Mouse (Mus musculus): Measurements from ENCODE around the gene Glb1l2.
A peak's percentile ranks its signal among the peaks of the same experiment; 100 is the strongest.

The Glb1l2 gene

DNA sequence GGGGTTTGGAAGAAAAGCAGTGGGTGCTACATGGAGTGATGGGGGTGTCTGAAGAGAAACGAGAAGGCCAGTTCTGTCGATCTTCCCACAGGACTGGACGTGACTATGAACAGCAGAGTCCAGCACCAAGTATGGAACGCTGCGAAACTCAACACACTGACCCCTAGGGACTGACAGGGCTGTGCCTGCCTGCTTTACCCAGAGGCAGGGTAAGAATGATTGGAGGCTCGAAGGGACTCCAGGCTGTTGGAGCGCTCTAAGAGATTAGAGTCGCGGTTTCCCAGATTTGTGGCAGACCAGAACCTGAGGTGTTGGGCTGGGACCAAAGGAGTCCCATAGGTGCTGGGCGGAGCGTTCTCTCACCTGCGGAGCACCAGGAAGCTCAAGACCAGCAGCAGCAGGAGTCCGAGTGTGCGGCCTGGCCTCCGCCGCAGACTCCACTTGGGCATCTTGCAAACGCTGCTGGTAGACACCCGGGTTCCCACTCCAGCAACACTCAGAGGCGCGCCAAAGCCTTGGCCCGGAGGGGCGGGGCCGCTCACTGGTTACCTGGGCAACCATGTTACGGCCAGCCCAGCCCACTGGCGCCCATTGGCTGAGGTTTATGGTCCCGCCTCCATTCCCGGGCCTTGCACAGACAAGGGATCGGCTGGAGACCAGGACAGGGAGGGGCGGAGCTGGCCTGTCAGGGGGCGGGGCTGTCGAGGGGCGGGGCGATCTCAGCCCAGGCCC lies at the start of gene Glb1l2:
Gene Glb1l2 (minus strand): TSS at position 534 of the 732 bp plus-strand sequence.
- peak; percentile 25 to 36 for DNase-seq

DNA sequence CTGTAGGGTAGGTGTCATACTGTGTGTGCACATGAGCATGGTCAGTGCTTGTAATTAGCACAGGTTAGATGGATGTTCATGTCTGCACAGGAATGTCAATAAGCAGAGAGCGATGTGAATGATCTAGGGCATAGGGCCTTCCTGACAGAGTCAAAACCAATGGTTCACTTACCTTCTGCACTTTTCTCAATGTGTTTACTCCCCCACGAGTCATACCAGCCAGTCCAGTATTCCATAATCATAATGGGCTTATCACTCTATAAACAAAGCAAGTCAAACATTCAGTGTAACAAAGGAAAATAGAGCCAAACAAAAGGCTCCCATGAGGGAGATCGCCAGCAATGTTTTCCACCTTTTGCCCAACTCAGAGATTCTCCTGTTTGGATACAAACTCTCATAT lies 24.8 kb upstream of the Glb1l2 start:
- no peak for DNase-seq

DNA sequence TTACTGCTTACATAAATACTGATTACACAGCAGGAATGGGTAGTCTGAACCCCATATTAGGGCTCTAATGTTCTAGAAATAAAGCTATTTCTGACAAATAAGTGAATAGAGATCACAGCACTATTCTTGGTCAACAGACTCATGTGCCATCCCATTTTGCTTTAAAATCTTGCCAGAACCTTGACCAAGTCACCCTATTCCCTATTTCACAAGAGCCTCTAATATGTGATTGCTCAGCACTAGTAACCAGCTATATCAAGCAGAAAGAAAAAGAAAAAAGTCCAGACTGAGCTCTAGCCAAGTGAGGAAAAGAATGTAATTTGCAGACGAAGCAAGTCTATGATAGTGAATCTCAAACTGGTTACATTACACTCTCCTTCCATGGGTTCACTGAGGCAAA lies 13.7 kb upstream of the Glb1l2 start:
- DNase-seq = no peak

- no peak for DNase-seq
Observed at GRCm38 (mm10) chr9:26808735-26809134, 2.5 kb upstream of the Glb1l2 start.

DNA sequence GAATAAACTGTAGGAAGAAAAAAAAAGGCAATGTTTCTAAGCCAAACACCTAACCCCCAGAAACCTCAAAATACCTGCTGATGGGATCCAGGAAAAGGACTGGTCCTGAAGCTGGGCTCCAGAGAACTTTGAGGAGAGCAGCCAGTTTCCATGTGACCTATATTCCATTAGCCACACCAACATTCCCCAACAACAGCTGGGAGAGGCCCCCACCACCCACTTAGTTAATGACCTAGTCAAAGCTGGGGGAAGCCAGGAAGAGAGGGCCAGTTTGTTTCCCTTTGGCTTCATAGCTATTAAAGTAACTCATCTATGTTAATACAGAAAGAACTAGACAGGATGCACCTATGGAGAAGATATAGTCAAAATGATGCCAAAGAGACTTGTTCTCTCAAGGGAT lies 1.9 kb downstream of the Glb1l2 start:
- no peak for DNase-seq

- DNase-seq = no peak
Observed at GRCm38 (mm10) chr9:26800357-26800756, 5.9 kb downstream of the Glb1l2 start.

DNA sequence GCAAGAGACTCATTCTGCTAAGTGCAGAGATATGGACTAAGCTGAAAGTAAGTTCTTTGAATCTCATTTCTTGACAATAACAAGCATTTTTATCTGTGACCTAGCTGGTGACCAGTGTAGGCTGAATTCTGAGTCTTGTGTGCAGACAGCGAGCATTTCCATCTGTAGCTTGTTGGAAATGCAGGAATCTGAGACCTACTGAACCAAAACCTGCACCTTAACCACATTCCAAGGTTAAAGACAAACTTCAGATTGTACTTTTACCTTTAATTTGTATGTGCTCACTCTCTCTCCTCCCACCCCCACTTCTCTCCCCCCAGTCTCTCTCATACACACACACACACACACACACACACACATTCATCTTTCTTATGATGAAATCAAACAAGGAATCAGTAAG lies 7.5 kb downstream of the Glb1l2 start:
- no peak for DNase-seq

GRCm38 (mm10) chr9:26798205-26798604 lies 8.1 kb downstream of the Glb1l2 start:
- no peak for DNase-seq

DNA sequence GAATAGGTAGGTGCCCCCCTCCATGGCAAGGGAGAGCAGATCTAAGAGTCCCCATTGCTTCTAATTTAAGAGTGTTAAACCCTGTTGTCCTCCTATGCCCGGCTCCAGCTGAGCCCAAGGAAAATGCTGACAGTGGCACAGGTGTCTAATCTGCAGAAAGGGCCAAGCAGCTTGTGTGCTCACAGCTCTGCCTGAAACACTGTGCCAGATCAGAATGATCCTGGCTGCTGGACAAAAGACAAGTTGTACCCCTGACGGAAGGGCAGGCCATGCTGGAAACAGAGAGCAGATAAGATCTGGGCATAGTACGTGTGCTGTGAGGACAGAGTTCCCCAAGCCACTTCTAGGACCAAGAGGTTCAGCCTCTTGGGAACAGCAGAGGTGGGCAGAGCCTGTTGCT lies 13.4 kb downstream of the Glb1l2 start:
- DNase-seq = no peak

- DNase-seq = no peak
Observed at GRCm38 (mm10) chr9:26783414-26783975, 22.8 kb downstream of the Glb1l2 start.

DNA sequence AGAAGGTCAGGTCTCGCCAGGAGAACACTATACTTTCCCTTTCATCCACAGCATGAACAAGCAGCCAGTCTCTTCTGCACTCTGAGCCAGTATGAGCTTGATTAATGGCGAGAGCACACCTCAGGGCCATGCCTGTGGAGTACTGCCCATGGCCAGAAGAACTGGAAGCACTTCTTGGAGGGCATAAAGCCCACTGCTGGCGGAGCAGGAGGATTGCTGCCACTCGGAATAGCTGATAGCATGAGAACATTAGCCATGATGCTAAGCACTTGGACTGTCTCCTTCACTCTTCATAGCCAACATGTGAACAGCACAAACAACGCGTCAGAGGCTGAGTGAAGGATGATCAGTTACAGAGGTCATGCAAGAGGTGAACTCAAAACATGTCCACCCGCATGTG lies 27.8 kb downstream of the Glb1l2 start:
- DNase-seq = no peak

- no peak for DNase-seq
Observed at GRCm38 (mm10) chr9:26776122-26776902, 30.0 kb downstream of the Glb1l2 start.

- DNase-seq = no peak
Observed at GRCm38 (mm10) chr9:26775700-26776099, 30.6 kb downstream of the Glb1l2 start.

GRCm38 (mm10) chr9:26768181-26768580 lies 38.1 kb downstream of the Glb1l2 start:
- DNase-seq = no peak

- DNase-seq = no peak
Observed at GRCm38 (mm10) chr9:26762477-26762876, 43.8 kb downstream of the Glb1l2 start.

DNA sequence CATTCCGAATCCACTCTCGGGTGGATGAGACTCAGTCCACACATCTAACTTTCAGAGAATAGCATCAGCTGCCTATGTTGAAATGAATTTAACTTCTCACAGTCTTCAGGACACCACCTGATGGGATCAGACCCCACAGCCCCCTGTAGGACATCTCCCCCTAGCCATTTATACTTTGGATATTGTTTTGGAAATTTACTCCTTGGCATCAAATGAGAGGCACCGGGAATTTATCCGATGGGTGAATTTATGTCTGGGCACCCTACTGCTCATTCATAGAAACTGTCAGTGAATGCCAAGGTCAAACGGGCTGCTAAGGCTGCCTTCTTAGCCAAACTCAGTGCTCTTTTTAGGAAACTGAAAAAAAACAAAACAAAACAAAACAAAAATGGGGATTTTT lies 45.7 kb downstream of the Glb1l2 start:
- no peak for DNase-seq

- DNase-seq = no peak
Observed at GRCm38 (mm10) chr9:26760081-26760480, 46.2 kb downstream of the Glb1l2 start.

DNA sequence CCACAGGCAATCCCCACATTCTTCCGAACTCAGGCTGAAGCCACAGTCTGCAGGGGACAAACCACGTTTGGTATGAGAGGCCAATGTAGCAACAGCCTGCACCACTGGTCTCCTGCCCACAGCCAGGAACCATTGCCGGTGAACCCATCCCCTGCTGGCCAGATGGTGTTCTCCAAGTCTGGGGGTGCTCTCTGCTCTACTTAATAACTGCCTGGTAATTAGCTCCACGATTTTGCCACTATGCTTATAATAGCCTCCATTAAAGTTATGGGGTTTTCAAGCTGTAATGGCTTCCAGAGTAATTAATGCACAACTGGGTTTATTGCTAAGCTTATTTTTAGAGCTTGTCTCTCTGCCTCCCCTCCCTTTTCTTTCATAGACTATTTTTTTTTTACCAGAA lies 57.4 kb downstream of the Glb1l2 start:
- no peak for DNase-seq

DNA sequence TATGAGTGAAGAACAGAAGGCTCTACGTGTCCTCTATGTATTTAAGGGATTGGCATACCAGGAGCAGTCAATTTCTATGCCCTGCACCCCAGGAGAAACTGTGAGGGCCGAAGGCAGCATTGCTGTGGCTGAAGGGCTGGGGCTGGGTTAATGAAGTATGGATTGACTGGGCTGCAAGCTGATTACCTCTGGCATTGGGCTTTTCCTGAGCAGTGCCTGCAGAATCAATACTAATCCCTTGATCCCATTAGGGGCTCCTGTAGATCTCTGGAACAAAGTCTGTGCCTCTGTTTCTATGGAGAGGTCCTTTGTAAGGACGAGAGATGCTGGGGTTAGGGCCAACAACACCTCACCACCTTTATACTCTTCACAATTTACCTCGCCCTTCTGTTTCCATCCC lies 59.1 kb downstream of the Glb1l2 start:
- no peak for DNase-seq

DNA sequence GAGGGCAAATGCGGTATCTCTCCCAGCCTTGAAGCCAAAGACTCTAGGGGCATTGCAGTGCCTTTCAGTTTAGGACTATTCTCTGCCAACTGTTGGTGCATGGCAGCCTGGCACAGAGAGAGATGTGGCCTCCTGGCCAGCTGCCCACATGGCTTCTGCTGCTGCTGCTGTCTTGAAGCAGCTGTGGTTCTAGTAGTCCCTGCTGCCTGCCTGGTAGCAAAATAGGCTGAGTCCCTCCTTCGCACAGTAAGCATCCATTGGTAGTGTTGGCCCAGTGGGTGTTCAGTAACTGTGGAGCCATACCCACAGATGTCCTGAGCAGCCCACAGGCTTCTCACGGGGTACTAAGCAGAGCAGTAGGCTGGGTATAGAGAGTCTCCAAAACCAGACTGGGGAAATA lies 63.5 kb downstream of the Glb1l2 start:
- no peak for DNase-seq

- no peak for DNase-seq
Observed at GRCm38 (mm10) chr9:26737116-26737515, 69.2 kb downstream of the Glb1l2 start.

- DNase-seq = no peak
Observed at GRCm38 (mm10) chr9:26733986-26734385, 72.3 kb downstream of the Glb1l2 start.

- no peak for DNase-seq
Observed at GRCm38 (mm10) chr9:26733206-26733891, 72.9 kb downstream of the Glb1l2 start, which contains the start of gene B3gat1. B3gat1 (plus strand) TSS chr9:26733728.

Measured in spleen, adult 18-20 months (tissue).